Mouse (Mus musculus): ENCODE data around the gene Aldh9a1.

DNA sequence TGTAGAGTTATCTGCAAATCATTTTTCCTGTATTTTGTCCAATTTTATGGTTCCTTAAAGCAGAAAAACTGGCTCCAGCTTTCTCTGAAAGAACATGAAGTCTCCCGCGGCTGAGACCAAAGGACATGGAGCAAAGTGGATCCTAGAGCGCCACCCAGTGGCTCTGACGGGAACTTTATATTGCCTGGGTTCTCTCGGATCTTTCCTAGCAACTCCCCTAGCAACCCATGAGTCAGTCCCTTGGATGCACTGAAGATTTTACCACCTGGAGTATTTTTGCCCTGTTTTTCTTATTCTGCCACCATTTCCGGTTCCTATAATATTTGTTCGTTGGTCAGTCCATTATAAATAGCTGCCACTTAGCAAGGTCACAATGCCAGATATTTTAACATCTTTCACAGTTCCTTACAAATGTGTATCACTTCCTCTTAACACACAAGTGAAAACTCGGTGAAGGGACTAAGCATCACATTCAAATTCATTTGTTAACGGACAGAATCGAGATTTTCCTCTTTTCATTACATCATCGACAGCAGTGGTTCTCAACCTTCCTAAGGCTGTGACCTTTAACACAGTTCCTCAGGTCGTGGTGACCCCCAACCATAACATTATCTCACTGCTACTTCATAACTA lies 12.2 kb upstream of the Aldh9a1 start:
- TF ChIP-seq GATA1 (IDR thresholded peaks at IDR 0.05; ENCODE audit: borderline replicate concordance, low read length) = no peak
- TF ChIP-seq FLI1 (IDR thresholded peaks at IDR 0.05; ENCODE audit: low read length) = no peak

All from megakaryocyte, embryonic 14.5 days (primary cell).